Mouse (Mus musculus): ENCODE data around the gene Tmem170b. TPM values are rescaled to one million over a fixed set of nuclear protein-coding genes. Genes with fewer than 3 reads are reported as not detected.
A peak's percentile ranks its signal among the peaks of the same experiment; 100 is the strongest.

Tmem170b gene
- total RNA-seq, 2 experiments from 2014 or later = 88.6 to 91.0 TPM

DNA sequence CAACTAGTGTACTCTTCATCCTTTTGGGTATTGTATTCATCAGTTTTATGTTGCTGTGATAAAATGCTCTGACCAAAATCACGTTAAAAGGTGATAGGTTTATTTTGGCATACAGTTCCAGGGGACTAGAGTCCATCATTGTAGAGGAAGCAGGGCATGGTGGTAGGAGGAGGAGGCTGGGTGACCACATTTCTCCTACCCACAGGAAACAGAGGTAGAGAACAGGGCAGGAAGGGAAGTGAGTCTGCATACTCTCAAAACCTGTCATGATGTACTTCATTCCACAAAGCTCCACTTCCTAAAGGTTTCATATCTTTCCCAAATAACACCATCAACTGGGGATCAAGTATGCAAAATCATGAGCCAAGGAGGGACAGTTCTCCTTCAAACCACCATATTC, 18.4 kb downstream of the Tmem170b start:
- DNase-seq (ENCODE audit: low spot score in 2 of 2) = no peak
- no peak for TF ChIP-seq CTCF (conservative IDR thresholded peaks at IDR 0.05)
- Histone ChIP-seq H3K27ac (no peak overlapping the region), H3K4me3 (no peak overlapping the region)

DNA sequence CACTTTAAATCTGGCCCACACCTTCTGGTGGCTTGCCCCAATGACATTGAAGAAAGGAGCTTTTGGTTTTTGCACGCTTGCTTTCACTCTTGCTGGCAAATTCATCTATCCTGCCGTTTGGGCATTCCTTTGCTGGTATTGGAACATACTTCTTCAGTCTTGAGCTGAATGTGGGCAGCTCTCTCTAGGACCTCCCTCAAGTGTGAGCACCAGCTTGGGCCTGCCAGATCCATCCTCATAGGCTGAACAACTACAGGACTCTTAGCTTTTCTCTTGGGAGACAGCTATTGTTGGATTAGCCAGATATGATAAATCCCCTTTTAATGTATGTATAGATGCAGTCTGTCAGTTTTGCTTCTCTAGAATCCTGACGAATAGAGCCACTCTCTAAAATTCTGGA, 19.5 kb downstream of the Tmem170b start:
- no peak for TF ChIP-seq CTCF (conservative IDR thresholded peaks at IDR 0.05)
- peak overlapping the region; percentile 58 for H3K27ac ChIP-seq
- H3K4me3 ChIP-seq = no peak overlapping the region
- no peak for DNase-seq (ENCODE audit: low spot score in 2 of 2)

DNA sequence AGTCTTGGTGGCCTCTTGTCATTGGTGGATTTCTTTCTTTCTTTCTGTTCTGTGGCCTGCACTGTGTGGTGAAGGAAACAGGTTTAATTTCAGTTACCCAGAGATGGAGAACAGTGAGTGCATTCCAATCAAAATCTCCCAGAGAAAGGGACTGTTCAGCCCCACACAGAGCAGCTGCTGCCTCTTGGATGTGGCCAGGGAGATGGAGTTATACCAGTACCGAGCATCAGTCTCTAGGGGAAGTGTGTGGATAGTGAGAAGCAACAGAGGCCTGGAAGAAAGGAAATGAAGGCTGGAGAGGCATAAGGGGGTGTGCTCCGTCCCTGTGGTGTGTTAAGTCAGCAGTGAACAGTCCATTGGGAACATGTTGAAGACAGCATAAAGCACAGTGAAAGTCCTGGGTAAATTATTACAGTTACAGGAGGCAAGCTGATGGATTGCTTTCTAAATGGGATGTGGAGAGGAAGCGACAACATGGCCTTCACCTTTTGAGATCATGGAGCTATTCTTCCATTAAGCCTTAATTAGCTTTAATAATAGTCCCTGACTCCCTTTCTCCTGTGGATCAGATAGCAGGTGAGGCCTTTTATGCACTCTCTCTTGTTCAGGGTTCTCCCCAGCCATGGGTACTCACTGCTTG, 21.7 kb downstream of the Tmem170b start:
- no peak for DNase-seq (ENCODE audit: low spot score in 2 of 2)
- peak overlapping the region; percentile 76 for H3K27ac ChIP-seq
- TF ChIP-seq CTCF (conservative IDR thresholded peaks at IDR 0.05) = no peak
- no peak overlapping the region for H3K4me3 ChIP-seq

GRCm38 (mm10) chr13:41634401-41634818, 28.7 kb downstream of the Tmem170b start:
- peak; percentile 95 for TF ChIP-seq CTCF (conservative IDR thresholded peaks at IDR 0.05)
- peak; percentile 73 to 78 for DNase-seq (ENCODE audit: low spot score in 2 of 2)
- H3K27ac ChIP-seq = peak overlapping the region; percentile 11; the same call in 1 of the 2 replicates
- no peak overlapping the region for H3K4me3 ChIP-seq

DNA sequence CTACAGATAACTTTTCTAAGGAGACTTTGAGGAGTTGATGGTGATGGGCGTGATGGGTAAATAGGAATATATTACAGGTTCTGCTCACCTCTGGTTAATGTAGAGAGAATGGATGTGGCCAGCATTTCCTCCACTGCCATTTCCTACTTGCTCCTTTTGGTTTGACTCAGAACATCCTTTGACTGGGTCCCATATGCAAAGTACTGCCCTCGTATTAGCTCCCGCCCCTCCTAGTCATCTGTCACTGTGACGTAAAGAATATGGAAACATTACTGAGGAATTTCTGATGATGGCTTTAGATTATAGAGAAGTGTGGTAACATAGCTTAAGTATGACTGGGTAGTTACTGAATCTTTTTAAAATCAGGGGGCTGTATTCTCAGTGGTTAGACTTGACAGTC, 32.4 kb downstream of the Tmem170b start:
- no peak for TF ChIP-seq CTCF (conservative IDR thresholded peaks at IDR 0.05)
- no peak for DNase-seq (ENCODE audit: low spot score in 2 of 2)

DNA sequence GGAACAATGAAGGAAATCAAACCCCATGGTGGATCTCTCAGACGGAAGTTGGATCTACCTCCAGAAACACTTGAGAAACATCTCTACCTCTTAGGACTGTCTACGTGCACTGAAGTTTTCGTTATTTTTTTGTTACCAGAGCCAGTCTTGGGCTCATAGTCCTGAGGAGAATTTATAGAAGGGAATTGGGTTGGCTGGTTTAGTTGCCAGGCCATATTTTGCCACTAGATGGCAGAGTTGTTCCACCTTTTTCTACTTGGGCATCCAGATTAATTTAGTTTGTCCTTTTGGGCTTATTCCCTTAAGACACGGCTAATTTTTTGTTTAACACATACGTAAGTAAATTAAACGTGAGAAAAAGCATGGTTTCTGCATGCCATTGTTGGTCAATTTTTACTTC, 37.1 kb downstream of the Tmem170b start:
- Histone ChIP-seq H3K27ac (no peak overlapping the region), H3K4me3 (no peak overlapping the region)
- TF ChIP-seq CTCF (conservative IDR thresholded peaks at IDR 0.05) = peak; percentile 97
- DNase-seq (ENCODE audit: low spot score in 2 of 2) = peak; percentile 74 to 80

More for the DNA sequence above, 32.4 kb downstream of the Tmem170b start:
- no peak overlapping the region for H3K4me3 ChIP-seq
- H3K27ac ChIP-seq = no peak overlapping the region

DNA sequence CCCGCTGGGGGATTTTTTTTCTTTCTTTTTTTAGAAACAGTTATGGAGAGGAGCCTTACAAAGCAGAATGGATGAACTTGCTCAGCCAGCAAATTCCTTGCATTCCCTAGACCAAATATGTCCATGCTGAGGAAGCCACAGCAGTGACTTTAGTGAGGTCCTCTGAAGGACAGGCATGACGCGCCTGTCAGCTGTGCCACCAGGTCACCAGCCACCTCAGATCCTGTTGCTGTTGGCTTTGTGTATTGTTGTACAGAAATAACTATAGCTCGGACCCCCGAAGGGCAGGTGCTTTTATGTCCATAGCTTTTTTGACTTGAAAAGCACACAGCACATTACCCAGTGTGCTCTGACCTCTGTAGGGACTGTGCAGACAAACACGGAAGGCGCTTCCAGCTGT, 38.1 kb downstream of the Tmem170b start:
- no peak for TF ChIP-seq CTCF (conservative IDR thresholded peaks at IDR 0.05)
- no peak for DNase-seq (ENCODE audit: low spot score in 2 of 2)
- H3K27ac ChIP-seq = peak overlapping the region; percentile 1; the same call in 1 of the 2 replicates
- H3K4me3 ChIP-seq = no peak overlapping the region

- no peak for TF ChIP-seq CTCF (conservative IDR thresholded peaks at IDR 0.05)
- H3K4me3 ChIP-seq = no peak overlapping the region
- 0 out of 2 replicates have a peak overlapping the region, but pooled peaks have one; percentile 1 for H3K27ac ChIP-seq
- DNase-seq (ENCODE audit: low spot score in 2 of 2) = no peak
Observed at GRCm38 (mm10) chr13:41644591-41645482, 39.1 kb downstream of the Tmem170b start.

- Histone ChIP-seq H3K27ac (no peak overlapping the region), H3K4me3 (no peak overlapping the region)
- TF ChIP-seq CTCF (conservative IDR thresholded peaks at IDR 0.05) = no peak
- no peak for DNase-seq (ENCODE audit: low spot score in 2 of 2)
Observed at GRCm38 (mm10) chr13:41645483-41645859, 39.8 kb downstream of the Tmem170b start.

- Histone ChIP-seq H3K27ac (no peak overlapping the region), H3K4me3 (no peak overlapping the region)
- DNase-seq (ENCODE audit: low spot score in 2 of 2) = no peak
- TF ChIP-seq CTCF (conservative IDR thresholded peaks at IDR 0.05) = no peak
Observed at GRCm38 (mm10) chr13:41647976-41648375, 42.3 kb downstream of the Tmem170b start.

- Histone ChIP-seq H3K4me3 (no peak overlapping the region), H3K27ac (no peak overlapping the region)
- no peak for TF ChIP-seq CTCF (conservative IDR thresholded peaks at IDR 0.05)
- no peak for DNase-seq (ENCODE audit: low spot score in 2 of 2)
Observed at GRCm38 (mm10) chr13:41650665-41651064, 45.0 kb downstream of the Tmem170b start.

GRCm38 (mm10) chr13:41653791-41654190, 48.1 kb downstream of the Tmem170b start:
- Histone ChIP-seq H3K4me3 (no peak overlapping the region), H3K27ac (no peak overlapping the region)
- no peak for DNase-seq (ENCODE audit: low spot score in 2 of 2)
- TF ChIP-seq CTCF (conservative IDR thresholded peaks at IDR 0.05) = no peak

GRCm38 (mm10) chr13:41655576-41656090, 49.9 kb downstream of the Tmem170b start:
- DNase-seq (ENCODE audit: low spot score in 2 of 2) = no peak
- Histone ChIP-seq H3K4me3 (no peak overlapping the region), H3K27ac (no peak overlapping the region)
- TF ChIP-seq CTCF (conservative IDR thresholded peaks at IDR 0.05) = no peak

All from layer of hippocampus, adult 2 months (tissue).